Mouse (Mus musculus): ENCODE results near the gene Pam. TPM values are rescaled to one million over a fixed set of nuclear protein-coding genes. Genes with fewer than 3 reads are reported as not detected.

The Pam gene
- polyA plus RNA-seq, 1 experiment from 2014 or later: 21.5 TPM

DNA sequence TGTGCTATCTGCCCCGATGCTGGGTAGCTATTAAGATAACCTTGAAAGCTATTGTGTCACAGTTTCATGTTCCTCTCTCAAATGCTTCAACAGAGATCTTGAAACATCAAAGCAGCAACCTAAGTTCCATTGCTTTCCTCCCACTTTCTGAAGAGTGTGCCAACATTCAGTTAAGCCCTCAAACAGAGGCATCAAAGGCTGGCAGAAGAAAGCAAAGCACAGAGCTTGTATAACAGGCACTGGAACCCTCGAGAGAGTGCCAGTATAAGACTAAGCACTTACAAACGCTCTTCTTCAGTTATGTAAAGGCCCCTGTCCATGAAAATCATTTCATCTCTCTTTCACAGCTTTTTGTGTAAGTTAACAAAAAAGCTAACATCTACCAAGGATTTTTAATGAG lies 241.2 kb downstream of the Pam start:
- no peak for ATAC-seq (replicated peaks; ENCODE audit: low FRiP score)
- DNase-seq (ENCODE audit: low spot score): no peak
- no peak overlapping the region for H3K4me2 ChIP-seq (ENCODE audit: low read depth, low read length, severe bottlenecking)
- H3K9ac ChIP-seq (ENCODE audit: low read length): no peak overlapping the region
- H3K36me3 ChIP-seq (ENCODE audit: control insufficient read depth, insufficient read depth, low read length): no peaks in the 10 kb centered on the region
- H3K4me3 ChIP-seq (ENCODE audit: low read depth, low read length): no peak overlapping the region
- H3K27me3 ChIP-seq (ENCODE audit: control insufficient read depth, insufficient read depth, low read length): no peaks in the 10 kb centered on the region
- H3K9me3 ChIP-seq (ENCODE audit: control insufficient read depth, low read length): no peaks in the 10 kb centered on the region
- no peak overlapping the region for H3K27ac ChIP-seq (ENCODE audit: low read depth, low read length)
- H3K4me1 ChIP-seq (replicated peaks; ENCODE audit: control insufficient read depth, insufficient read depth, low read length): no peaks in the 10 kb centered on the region
- 77% methylated on average over 3 of the region's 3 CpGs for WGBS

DNA sequence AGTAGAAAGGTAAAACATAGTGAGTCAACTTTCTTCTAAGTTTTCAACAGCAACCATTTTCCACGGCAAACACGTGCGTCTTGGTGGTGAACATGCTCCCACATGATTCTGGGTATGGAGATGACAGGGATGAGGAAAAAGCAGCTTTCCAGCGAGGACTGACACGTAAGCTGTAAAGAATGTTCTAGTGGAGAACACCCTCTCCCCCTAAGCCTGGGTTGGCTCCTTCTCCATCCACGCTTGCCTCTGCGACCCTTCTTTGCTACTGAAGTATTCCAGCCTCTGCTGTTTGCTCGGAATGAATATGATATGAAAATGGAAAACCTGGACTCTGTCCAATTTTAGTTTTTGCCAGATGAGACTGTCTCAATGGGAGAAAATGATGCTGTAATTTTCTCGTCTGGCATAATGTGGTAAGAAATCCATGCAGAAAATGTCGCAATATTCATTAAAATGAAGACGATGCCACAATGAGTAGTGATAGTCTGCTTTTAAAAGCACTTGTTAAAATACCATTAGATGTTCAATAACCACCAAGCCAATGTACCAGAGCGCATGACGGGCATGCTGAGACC lies 243.8 kb downstream of the Pam start:
- no peak overlapping the region for H3K4me3 ChIP-seq (ENCODE audit: low read depth, low read length)
- no peaks in the 10 kb centered on the region for H3K27me3 ChIP-seq (ENCODE audit: control insufficient read depth, insufficient read depth, low read length)
- H3K4me2 ChIP-seq (ENCODE audit: low read depth, low read length, severe bottlenecking): no peak overlapping the region
- H3K9ac ChIP-seq (ENCODE audit: low read length): no peak overlapping the region
- no peaks in the 10 kb centered on the region for H3K36me3 ChIP-seq (ENCODE audit: control insufficient read depth, insufficient read depth, low read length)
- no peak overlapping the region for H3K27ac ChIP-seq (ENCODE audit: low read depth, low read length)
- ATAC-seq (replicated peaks; ENCODE audit: low FRiP score): no peak
- H3K9me3 ChIP-seq (ENCODE audit: control insufficient read depth, low read length): no peaks in the 10 kb centered on the region
- no peak for DNase-seq (ENCODE audit: low spot score)
- peaks cover 2% of the 10 kb centered on the region; the same call in 1 of the 2 replicates for H3K4me1 ChIP-seq (replicated peaks; ENCODE audit: control insufficient read depth, insufficient read depth, low read length)
- 93% methylated on average over 13 of the region's 13 CpGs for WGBS

DNA sequence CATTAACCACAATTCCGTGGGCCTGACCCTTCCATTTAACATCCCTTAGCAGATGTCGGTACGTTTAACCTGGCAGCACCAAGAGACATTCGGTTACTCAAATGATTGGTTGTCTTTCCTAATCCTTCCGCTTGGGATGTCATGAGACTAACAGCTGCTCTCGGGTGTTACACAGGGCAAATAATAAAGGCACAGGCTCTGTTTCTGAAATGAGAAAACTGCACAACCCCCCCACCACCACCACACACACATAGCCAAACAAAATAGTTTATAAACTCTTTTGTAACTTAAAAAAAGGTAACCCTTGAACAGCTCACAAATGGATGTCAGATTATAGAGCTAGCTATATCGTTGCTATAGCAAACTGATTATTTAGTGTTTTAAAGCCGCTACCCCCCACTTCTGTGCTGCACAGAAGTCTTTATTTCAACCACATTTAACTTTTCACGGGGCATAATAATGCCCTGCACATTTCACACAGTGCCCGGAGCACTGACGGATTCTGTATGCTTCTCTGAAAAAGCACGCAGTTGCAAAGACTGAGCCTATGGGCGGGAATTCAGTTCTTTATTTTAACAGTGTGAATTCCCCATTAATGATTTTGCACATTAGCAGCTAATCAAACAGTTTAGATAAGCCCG lies 246.7 kb downstream of the Pam start:
- H3K4me1 ChIP-seq (replicated peaks; ENCODE audit: control insufficient read depth, insufficient read depth, low read length): peaks cover 2% of the 10 kb centered on the region; the same call in 1 of the 2 replicates
- peak overlapping the region; percentile 1; the same call in 1 of the 2 replicates for H3K27ac ChIP-seq (ENCODE audit: low read depth, low read length)
- 15% methylated on average over 14 of the region's 14 CpGs for WGBS
- H3K9me3 ChIP-seq (ENCODE audit: control insufficient read depth, low read length): no peaks in the 10 kb centered on the region
- no peak overlapping the region for H3K4me3 ChIP-seq (ENCODE audit: low read depth, low read length)
- no peaks in the 10 kb centered on the region for H3K27me3 ChIP-seq (ENCODE audit: control insufficient read depth, insufficient read depth, low read length)
- H3K9ac ChIP-seq (ENCODE audit: low read length): no peak overlapping the region
- 0 out of 2 replicates have a peak overlapping the region, but pooled peaks have one; percentile 18 for H3K4me2 ChIP-seq (ENCODE audit: low read depth, low read length, severe bottlenecking)
- peak; percentile 90 for ATAC-seq (replicated peaks; ENCODE audit: low FRiP score)
- no peaks in the 10 kb centered on the region for H3K36me3 ChIP-seq (ENCODE audit: control insufficient read depth, insufficient read depth, low read length)
- peak; percentile 51 for DNase-seq (ENCODE audit: low spot score)

DNA sequence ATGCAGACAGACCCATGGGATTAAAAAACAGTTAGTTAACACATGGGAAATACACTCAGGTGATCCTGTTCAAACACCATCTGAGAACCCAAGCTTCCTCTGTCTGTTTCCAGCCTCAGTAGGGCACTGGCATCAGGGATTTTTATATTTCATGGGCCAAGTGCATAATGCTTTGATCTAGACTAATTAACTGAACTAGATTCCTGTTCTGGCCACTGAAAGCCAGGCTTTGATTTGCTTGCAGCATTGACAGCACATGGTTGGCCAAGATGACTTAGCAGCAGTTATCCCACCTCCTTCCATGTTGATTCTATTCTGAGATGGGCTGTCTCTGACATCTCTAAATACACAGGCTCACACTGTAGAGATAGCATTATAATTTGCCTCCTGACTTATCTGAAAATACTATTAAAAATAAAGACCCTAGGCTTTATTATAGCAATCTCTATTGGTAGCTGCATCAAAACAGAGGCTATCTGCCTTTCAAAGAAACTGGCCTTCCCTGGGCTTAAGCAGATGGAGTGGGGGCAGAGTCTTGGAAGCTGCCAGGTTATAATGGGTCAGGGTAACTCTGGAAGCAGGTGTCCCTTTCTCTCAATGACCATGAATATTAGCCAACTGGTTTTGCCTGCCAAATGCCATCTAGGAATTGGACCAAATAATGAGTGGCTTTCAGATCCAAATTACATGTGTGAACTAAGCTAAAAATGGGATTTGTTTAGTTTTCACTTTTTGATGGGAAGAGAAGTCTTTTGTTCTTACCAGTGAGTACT lies 252.0 kb downstream of the Pam start:
- ATAC-seq (replicated peaks; ENCODE audit: low FRiP score): no peak
- H3K4me1 ChIP-seq (replicated peaks; ENCODE audit: control insufficient read depth, insufficient read depth, low read length): no peaks in the 10 kb centered on the region
- H3K36me3 ChIP-seq (ENCODE audit: control insufficient read depth, insufficient read depth, low read length): no peaks in the 10 kb centered on the region
- H3K9me3 ChIP-seq (ENCODE audit: control insufficient read depth, low read length): no peaks in the 10 kb centered on the region
- H3K27ac ChIP-seq (ENCODE audit: low read depth, low read length): no peak overlapping the region
- H3K4me2 ChIP-seq (ENCODE audit: low read depth, low read length, severe bottlenecking): no peak overlapping the region
- DNase-seq (ENCODE audit: low spot score): no peak
- no peaks in the 10 kb centered on the region for H3K27me3 ChIP-seq (ENCODE audit: control insufficient read depth, insufficient read depth, low read length)
- H3K9ac ChIP-seq (ENCODE audit: low read length): no peak overlapping the region
- no peak overlapping the region for H3K4me3 ChIP-seq (ENCODE audit: low read depth, low read length)

DNA sequence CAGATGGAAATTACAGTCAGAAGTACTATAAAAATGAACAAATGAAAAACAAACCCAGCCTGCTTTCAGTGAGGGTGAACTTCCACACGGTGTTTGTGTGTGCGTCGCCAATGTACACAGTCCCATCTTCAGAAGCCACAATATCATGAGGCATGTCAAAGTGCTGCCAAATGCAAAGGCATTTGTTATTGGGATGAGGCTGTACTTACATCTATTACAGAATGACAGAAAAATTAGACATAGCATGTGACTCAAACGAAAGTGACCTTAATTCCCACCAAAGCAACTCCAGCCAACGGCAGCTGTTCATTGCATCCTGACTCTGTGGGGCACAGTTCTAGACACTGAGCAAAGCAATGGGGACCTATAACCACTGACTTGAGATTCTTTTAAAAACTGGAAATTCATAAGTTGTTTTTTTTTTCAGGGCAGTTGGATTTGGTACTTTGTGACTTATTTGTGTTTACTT lies 261.1 kb downstream of the Pam start:
- Histone ChIP-seq H3K27me3 (ENCODE audit: control insufficient read depth, insufficient read depth, low read length) (no peaks in the 10 kb centered on the region), H3K9ac (ENCODE audit: low read length) (no peak overlapping the region), H3K4me1 (replicated peaks; ENCODE audit: control insufficient read depth, insufficient read depth, low read length) (no peaks in the 10 kb centered on the region), H3K27ac (ENCODE audit: low read depth, low read length) (no peak overlapping the region), H3K4me3 (ENCODE audit: low read depth, low read length) (no peak overlapping the region), H3K36me3 (ENCODE audit: control insufficient read depth, insufficient read depth, low read length) (no peaks in the 10 kb centered on the region), H3K4me2 (ENCODE audit: low read depth, low read length, severe bottlenecking) (no peak overlapping the region), H3K9me3 (ENCODE audit: control insufficient read depth, low read length) (no peaks in the 10 kb centered on the region; the same call in 1 of the 2 replicates)
- DNase-seq (ENCODE audit: low spot score) (no peak), ATAC-seq (replicated peaks; ENCODE audit: low FRiP score) (no peak)
- WGBS: 91% methylated on average over 5 of the region's 5 CpGs

DNA sequence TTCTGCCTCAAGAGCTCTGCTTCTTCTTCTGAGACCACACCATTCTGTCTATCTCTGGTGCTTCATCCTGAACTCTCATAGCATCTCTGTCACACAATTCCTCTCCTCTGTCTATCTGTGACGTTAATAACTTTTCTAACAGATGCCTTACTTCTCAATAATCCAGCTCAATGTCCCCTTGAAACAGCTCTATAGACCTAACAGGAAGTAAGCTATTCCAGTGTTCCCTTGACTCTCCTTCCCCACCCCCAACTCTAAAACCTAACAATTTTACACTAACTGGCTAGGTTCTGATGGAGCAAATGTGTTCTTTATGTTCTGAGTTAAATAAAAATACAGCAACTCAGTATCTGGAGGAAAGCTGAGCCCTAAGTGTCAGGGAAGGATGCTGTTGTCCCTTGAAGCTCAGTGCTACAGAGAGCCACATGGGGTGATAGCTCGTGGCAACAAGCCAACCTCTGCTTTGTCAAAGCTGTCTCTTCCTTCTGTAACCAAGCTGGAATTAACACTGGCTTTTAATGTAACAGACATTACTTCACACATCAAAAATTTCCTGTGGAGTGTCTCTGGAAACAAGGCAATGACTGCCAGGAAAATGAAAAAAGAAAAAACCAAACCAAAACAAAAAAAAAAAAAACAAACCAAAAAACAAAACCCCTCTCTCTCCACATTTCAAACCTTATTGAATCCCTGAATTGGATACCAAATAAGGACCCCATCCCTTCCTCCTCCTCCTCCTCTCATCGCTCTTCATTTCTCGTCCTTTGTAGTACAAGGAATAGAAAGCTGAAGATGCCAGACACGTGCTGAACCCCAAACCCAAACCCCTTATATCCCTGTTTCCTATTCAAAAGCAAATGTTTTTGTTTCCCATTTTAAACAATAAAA lies 261.7 kb downstream of the Pam start:
- Histone ChIP-seq H3K9me3 (ENCODE audit: control insufficient read depth, low read length) (no peaks in the 10 kb centered on the region; the same call in 1 of the 2 replicates), H3K27me3 (ENCODE audit: control insufficient read depth, insufficient read depth, low read length) (no peaks in the 10 kb centered on the region), H3K4me1 (replicated peaks; ENCODE audit: control insufficient read depth, insufficient read depth, low read length) (no peaks in the 10 kb centered on the region), H3K27ac (ENCODE audit: low read depth, low read length) (no peak overlapping the region), H3K4me2 (ENCODE audit: low read depth, low read length, severe bottlenecking) (no peak overlapping the region), H3K4me3 (ENCODE audit: low read depth, low read length) (no peak overlapping the region), H3K9ac (ENCODE audit: low read length) (no peak overlapping the region), H3K36me3 (ENCODE audit: control insufficient read depth, insufficient read depth, low read length) (no peaks in the 10 kb centered on the region)
- no peak for DNase-seq (ENCODE audit: low spot score)
- 84% methylated on average over 5 of the region's 5 CpGs for WGBS
- no peak for ATAC-seq (replicated peaks; ENCODE audit: low FRiP score)

DNA sequence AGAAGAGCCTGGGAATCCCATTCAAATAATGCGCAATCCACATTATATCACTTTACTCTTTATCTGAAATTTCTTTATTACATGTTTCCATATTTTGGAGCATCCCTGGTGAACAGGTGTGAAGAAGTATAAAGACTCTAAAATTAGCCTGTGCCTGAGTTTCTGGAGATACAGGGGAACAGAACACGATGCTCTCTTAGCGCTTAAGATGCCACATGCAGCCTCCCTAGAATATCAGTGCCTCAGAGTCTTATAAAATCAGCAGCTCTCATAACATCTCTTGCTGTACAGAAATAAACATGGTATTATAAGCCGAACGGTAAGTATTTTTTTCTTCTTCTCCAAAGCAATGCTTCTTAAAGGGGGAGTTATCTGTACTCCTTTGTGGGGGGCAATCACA lies 267.4 kb downstream of the Pam start:
- H3K27ac ChIP-seq (ENCODE audit: low read depth, low read length): no peak overlapping the region
- H3K4me2 ChIP-seq (ENCODE audit: low read depth, low read length, severe bottlenecking): no peak overlapping the region
- H3K9ac ChIP-seq (ENCODE audit: low read length): no peak overlapping the region
- H3K9me3 ChIP-seq (ENCODE audit: control insufficient read depth, low read length): no peaks in the 10 kb centered on the region; the same call in 1 of the 2 replicates
- no peaks in the 10 kb centered on the region for H3K27me3 ChIP-seq (ENCODE audit: control insufficient read depth, insufficient read depth, low read length)
- WGBS: 96% methylated on average over 5 of the region's 5 CpGs
- ATAC-seq (replicated peaks; ENCODE audit: low FRiP score) (no peak), DNase-seq (ENCODE audit: low spot score) (no peak)
- no peak overlapping the region for H3K4me3 ChIP-seq (ENCODE audit: low read depth, low read length)
- H3K4me1 ChIP-seq (replicated peaks; ENCODE audit: control insufficient read depth, insufficient read depth, low read length): no peaks in the 10 kb centered on the region
- no peaks in the 10 kb centered on the region for H3K36me3 ChIP-seq (ENCODE audit: control insufficient read depth, insufficient read depth, low read length)

DNA sequence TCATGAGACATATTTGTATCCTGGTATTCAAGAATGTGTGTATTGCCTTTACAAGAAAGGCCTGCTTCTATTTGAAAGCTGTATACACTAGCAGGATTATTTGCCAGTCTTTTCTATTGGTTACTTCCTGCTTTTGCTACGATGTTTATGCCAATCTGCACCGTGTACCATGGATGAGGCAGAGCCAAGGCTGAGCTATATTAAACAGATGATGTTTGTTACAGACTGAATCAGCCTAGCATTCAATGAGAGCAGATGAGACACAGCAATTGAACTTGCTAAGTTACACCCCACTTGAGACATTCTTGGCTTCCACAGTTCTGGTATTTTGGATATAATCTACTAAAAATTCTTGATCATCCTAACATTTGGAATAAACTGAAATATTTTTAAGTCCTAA lies 267.9 kb downstream of the Pam start:
- 83% methylated on average over 2 of the region's 2 CpGs for WGBS
- no peak for DNase-seq (ENCODE audit: low spot score)

More for the DNA sequence above, 267.9 kb downstream of the Pam start:
- Histone ChIP-seq H3K9ac (ENCODE audit: low read length) (no peak overlapping the region), H3K36me3 (ENCODE audit: control insufficient read depth, insufficient read depth, low read length) (no peaks in the 10 kb centered on the region), H3K27ac (ENCODE audit: low read depth, low read length) (no peak overlapping the region), H3K4me2 (ENCODE audit: low read depth, low read length, severe bottlenecking) (no peak overlapping the region), H3K4me1 (replicated peaks; ENCODE audit: control insufficient read depth, insufficient read depth, low read length) (no peaks in the 10 kb centered on the region), H3K27me3 (ENCODE audit: control insufficient read depth, insufficient read depth, low read length) (no peaks in the 10 kb centered on the region), H3K9me3 (ENCODE audit: control insufficient read depth, low read length) (no peaks in the 10 kb centered on the region; the same call in 1 of the 2 replicates), H3K4me3 (ENCODE audit: low read depth, low read length) (no peak overlapping the region)
- no peak for ATAC-seq (replicated peaks; ENCODE audit: low FRiP score)

Measured in forebrain, embryonic 11.5 days (tissue).